Mouse (Mus musculus) regulatory T cell (primary cell): Measurements from ENCODE around the gene Ifi27l2a.

Experiments
- in situ Hi-C: fragments of 300-600 bp; cut with MboI, MseI; formaldehyde crosslinking; loops from one replicate; pipeline ENCODE4 v1.15.1; 2025; ENCODE audit warnings: high pct_unique_total_duplicates

Gene Ifi27l2a

GRCm38 (mm10) chr12:103426710-103427109, 16.8 kb downstream of the Ifi27l2a start:
- in situ Hi-C loops = loop anchor here (5.0 to 25.0 kb wide), 2 partner anchors 66 to 1586 kb away; partner anchors contain the start of gene Syne3

GRCm38 (mm10) chr12:103425729-103426470, 17.6 kb downstream of the Ifi27l2a start, which contains the start of gene Ddx24:
Ddx24 (minus strand) TSS chr12:103425830.
- in situ Hi-C loops = loop anchor here (5.0 to 25.0 kb wide), 2 partner anchors 66 to 1586 kb away; partner anchors contain the start of gene Syne3

- in situ Hi-C loops = loop anchor here (5.0 to 25.0 kb wide), 2 partner anchors 67 to 1587 kb away; partner anchors contain the start of gene Syne3
Measured at GRCm38 (mm10) chr12:103425016-103425728, 18.3 kb downstream of the Ifi27l2a start.

GRCm38 (mm10) chr12:103408144-103408543, 35.3 kb downstream of the Ifi27l2a start:
- in situ Hi-C loops = no loop called here

- in situ Hi-C loops = no loop called here
Measured at GRCm38 (mm10) chr12:103407720-103408119, 35.8 kb downstream of the Ifi27l2a start, which contains the start of gene 9330161L09Rik. 9330161L09Rik (minus strand) TSS chr12:103407820.

GRCm38 (mm10) chr12:103404131-103404530, 39.3 kb downstream of the Ifi27l2a start:
- in situ Hi-C loops = no loop called here

- in situ Hi-C loops = no loop called here
Measured at GRCm38 (mm10) chr12:103396751-103397150, 46.7 kb downstream of the Ifi27l2a start.

- in situ Hi-C loops = no loop called here
Measured at GRCm38 (mm10) chr12:103395486-103396275, 47.8 kb downstream of the Ifi27l2a start.

- in situ Hi-C loops = no loop called here
Measured at GRCm38 (mm10) chr12:103393528-103393927, 50.0 kb downstream of the Ifi27l2a start.
